Mouse (Mus musculus) kidney, adult 2 months (tissue): ENCODE data around the gene Zbtb32.

Experiments
- CTCF ChIP-seq: fragments of 200-500 bp; conservative IDR thresholded peaks from 2 replicates; pipeline ENCODE4 v1.5.1; 2011; ENCODE audit warnings: low read depth, mild to moderate bottlenecking, control low read depth, low read length, moderate library complexity, mixed read lengths; ENCODE audit not compliant: insufficient read depth, insufficient read length
- POLR2A ChIP-seq: fragments of 200-500 bp; IDR thresholded peaks from one replicate; pipeline ENCODE4 v1.6.1; 2011; ENCODE audit warnings: low read depth, low read length, control low read depth

- TF ChIP-seq CTCF (no peak), POLR2A (no peak)
Observed at GRCm38 (mm10) chr7:30629013-30629412, 30.3 kb upstream of the Zbtb32 start.
